Mouse (Mus musculus) embryonic facial prominence, embryonic 13.5 days (tissue): ENCODE measurements at regions not wholly inside any gene's neighbourhood (a gene's known extent, or its start where the extent isn't known, plus 50 kb on each side); places are given as distances from the start of the nearest gene placed in this dataset.

ENCODE experiments used
- ATAC-seq: fragments of 200-750 bp; cut with Nextera tagmentation; 2 replicates; pipeline ENCODE4 v1.8.0; 2017; ENCODE audit warnings: low read depth; ENCODE audit not compliant: insufficient number of reproducible peaks, insufficient read depth, low FRiP score, low TSS enrichment
- H3K27ac ChIP-seq: fragments of 300-500 bp; sonication (generic); 2 replicates; pipeline ENCODE4 v1.5.1; 2015; ENCODE audit warnings: moderate library complexity, mild to moderate bottlenecking, inconsistent platforms
- H3K27me3 ChIP-seq: fragments of 300-500 bp; sonication (generic); 2 replicates; pipeline ENCODE4 v1.6.1; 2015; ENCODE audit warnings: mild to moderate bottlenecking, inconsistent platforms
- H3K36me3 ChIP-seq: fragments of 300-500 bp; sonication (generic); 2 replicates; pipeline ENCODE4 v1.6.1; 2015; ENCODE audit warnings: mild to moderate bottlenecking, inconsistent platforms
- H3K4me1 ChIP-seq: fragments of 300-500 bp; sonication (generic); 2 replicates; pipeline ENCODE4 v1.6.1; 2015; ENCODE audit warnings: inconsistent platforms
- H3K4me2 ChIP-seq: fragments of 300-500 bp; sonication (generic); 2 replicates; pipeline ENCODE4 v1.6.1; 2015; ENCODE audit warnings: moderate library complexity, mild to moderate bottlenecking, inconsistent platforms
- H3K4me3 ChIP-seq: fragments of 300-500 bp; sonication (generic); 2 replicates; pipeline ENCODE4 v1.5.1; 2015; ENCODE audit warnings: mild to moderate bottlenecking, inconsistent platforms
- H3K9ac ChIP-seq: fragments of 300-500 bp; sonication (generic); 2 replicates; pipeline ENCODE4 v1.6.1; 2015; ENCODE audit warnings: mild to moderate bottlenecking, inconsistent platforms
- H3K9me3 ChIP-seq: fragments of 300-500 bp; sonication (generic); 2 replicates; pipeline ENCODE4 v1.6.1; 2016; ENCODE audit warnings: inconsistent platforms
- WGBS: fragments of 180-500 bp; shearing (Covaris S2); methylation state at CpG from one replicate; pipeline ENCODE4 v1.1.7; 2015; ENCODE audit warnings: mixed read lengths; 5-methylcytosine and 5-hydroxymethylcytosine counted together

DNA sequence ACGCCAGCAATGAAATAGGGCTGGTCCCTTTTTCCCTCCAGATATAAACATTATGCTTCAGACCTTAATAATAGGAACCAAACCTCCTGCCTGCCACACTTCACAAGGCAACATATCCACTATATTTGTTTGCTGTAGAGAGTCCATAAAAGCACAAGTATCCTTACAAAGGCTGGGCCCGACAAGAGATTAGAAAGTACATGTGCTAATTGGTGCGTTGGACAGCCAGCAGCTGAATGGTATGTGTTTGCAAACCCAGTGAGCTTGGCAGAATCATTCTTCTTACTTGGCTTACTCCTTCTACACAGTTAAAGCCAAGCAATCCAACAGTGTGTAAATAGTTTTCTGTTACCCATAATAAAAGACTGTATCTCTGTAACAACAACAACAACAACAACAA is 479.6 kb upstream of the Adamts9 start:
- Histone ChIP-seq H3K27ac (no peak overlapping the region), H3K9ac (no peak overlapping the region), H3K4me1 (0 out of 2 replicates have a peak, but pooled peaks cover 4% of the 10 kb centered on the region), H3K9me3 (no peaks in the 10 kb centered on the region), H3K27me3 (no peaks in the 10 kb centered on the region), H3K4me3 (no peak overlapping the region), H3K4me2 (no peak overlapping the region), H3K36me3 (no peaks in the 10 kb centered on the region)
- WGBS = 55% methylated on average over 3 of the region's 3 CpGs
- ATAC-seq = no peak

DNA sequence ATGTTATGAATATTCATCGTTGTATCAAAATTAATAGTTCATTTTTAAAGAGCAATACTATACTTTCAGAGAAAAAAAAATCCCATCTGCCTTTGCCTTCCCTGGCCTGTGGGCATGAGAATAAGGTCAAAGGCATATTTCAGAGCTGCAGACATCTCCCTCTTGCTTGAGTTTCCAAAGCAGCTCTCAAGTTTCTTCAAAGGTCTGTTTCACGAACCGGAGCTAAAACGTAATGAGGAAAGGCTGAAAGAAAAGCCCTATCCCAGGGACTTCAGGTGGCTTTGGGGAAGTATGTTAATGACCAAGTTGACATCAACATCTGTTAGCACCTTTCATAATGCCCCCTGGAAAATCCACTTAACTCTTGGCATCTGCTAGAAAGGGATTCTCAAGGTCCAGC is 479.0 kb upstream of the Adamts9 start:
- ATAC-seq = no peak
- WGBS = 23% methylated on average over 4 of the region's 4 CpGs
- 0 out of 2 replicates have a peak, but pooled peaks cover 6% of the 10 kb centered on the region for H3K4me1 ChIP-seq
- H3K4me2 ChIP-seq = no peak overlapping the region
- H3K4me3 ChIP-seq = no peak overlapping the region
- H3K36me3 ChIP-seq = no peaks in the 10 kb centered on the region
- no peaks in the 10 kb centered on the region for H3K27me3 ChIP-seq
- no peaks in the 10 kb centered on the region for H3K9me3 ChIP-seq
- H3K9ac ChIP-seq = no peak overlapping the region
- H3K27ac ChIP-seq = no peak overlapping the region

DNA sequence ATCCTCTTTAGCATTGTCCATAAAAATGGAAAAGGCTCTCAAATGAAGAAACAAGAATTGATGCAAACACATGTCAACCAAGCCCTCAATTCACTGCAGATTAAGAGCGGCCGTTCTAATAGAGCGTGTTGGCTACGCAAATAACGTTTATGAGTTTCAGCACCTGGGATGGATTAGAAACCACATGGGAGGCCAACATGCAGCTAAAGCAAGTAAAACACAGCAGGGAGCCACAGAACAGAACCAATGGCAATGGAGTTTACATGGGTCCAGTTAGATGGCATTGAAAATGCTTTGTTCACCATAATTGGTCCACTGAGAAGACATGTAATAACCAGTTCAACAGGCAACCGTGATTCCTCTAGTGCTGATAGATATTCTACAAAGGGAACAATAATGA is 474.3 kb upstream of the Adamts9 start:
- Histone ChIP-seq H3K9ac (no peak overlapping the region), H3K4me1 (0 out of 2 replicates have a peak, but pooled peaks cover 6% of the 10 kb centered on the region), H3K4me2 (no peak overlapping the region), H3K27ac (no peak overlapping the region), H3K27me3 (no peaks in the 10 kb centered on the region), H3K9me3 (no peaks in the 10 kb centered on the region), H3K4me3 (no peak overlapping the region), H3K36me3 (no peaks in the 10 kb centered on the region)
- 52% methylated on average over 6 of the region's 6 CpGs for WGBS
- ATAC-seq = no peak

DNA sequence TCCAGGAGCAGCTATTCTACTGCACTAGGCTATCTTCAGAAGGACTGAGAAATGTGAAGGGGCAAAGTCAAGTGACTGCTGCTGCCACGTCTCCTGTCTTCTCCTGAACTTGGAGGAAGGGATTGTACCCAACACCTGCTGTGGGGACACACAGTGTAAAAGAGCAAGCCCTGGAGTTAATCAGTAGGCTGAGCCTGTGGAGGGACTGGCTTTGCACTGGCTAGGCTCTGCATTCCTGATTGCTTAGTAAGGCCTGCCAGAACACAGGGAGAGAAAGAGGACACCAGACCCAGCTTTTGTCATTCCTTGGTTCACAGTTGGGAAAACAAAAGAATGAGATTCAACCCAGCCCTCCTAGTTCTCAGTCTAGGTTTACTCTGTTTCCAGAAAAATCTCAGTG is 472.7 kb upstream of the Adamts9 start:
- no peaks in the 10 kb centered on the region for H3K9me3 ChIP-seq
- H3K27ac ChIP-seq = no peak overlapping the region
- WGBS = 39% methylated on average over 1 of the region's 1 CpGs
- no peak for ATAC-seq
- 0 out of 2 replicates have a peak, but pooled peaks cover 3% of the 10 kb centered on the region for H3K4me1 ChIP-seq
- no peaks in the 10 kb centered on the region for H3K36me3 ChIP-seq
- H3K4me2 ChIP-seq = no peak overlapping the region
- no peaks in the 10 kb centered on the region for H3K27me3 ChIP-seq
- H3K4me3 ChIP-seq = no peak overlapping the region
- no peak overlapping the region for H3K9ac ChIP-seq

DNA sequence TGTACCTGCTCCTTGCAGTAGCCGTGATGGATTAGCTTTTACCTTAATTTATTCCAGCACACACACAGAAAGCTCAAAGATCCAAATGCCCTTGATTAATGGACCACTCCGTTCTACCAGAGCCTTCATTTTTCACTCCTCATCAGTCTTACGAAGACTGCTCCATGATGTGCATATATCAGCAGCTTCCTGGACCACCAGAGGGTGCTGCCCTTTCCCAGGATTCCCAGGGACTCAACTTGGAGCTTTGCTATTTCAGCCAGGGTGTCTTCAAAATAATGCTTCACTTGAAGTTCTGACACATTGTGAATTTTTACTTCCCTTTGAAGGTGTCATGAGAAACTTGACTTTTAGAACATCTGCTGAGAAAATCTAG is 467.8 kb upstream of the Adamts9 start:
- no peaks in the 10 kb centered on the region for H3K36me3 ChIP-seq
- H3K9me3 ChIP-seq = no peaks in the 10 kb centered on the region
- no peaks in the 10 kb centered on the region for H3K4me1 ChIP-seq
- no peak overlapping the region for H3K4me3 ChIP-seq
- no peak overlapping the region for H3K9ac ChIP-seq
- ATAC-seq = no peak
- H3K4me2 ChIP-seq = no peak overlapping the region
- no peak overlapping the region for H3K27ac ChIP-seq
- H3K27me3 ChIP-seq = no peaks in the 10 kb centered on the region
- WGBS = 79% methylated on average over 3 of the region's 3 CpGs

DNA sequence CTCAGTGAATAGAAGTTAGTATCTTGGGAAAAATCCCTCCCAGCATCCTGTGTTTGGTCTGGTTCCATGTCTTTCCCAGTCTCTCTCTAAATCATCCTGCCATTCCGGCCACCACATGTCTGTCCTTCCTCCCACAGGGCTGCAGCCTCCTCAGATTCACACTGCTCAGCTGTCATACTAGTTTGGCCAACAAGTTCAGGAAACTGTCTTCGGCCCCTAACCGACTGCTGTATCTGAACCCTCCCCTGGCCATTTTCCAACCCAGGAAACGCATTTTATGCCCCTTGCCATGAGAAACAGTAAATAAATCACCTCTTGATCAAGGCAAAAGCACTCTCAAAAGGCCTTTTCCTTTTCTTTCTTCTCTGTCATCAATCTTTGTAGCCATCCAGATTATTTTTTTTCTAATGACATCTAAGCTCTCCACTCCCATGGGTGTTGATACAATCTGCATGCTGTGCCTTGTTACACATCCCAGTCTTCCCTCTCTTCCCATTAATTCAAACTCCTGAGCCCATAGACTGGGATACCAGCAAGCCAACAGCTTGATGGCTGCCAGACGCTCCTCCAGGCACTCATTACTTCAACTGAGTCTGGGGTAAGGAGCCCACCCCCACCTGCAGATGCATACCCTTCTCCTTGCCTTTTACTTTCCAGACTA is 467.3 kb upstream of the Adamts9 start:
- Histone ChIP-seq H3K9ac (no peak overlapping the region), H3K36me3 (no peaks in the 10 kb centered on the region), H3K9me3 (no peaks in the 10 kb centered on the region), H3K27me3 (no peaks in the 10 kb centered on the region), H3K4me1 (no peaks in the 10 kb centered on the region), H3K4me2 (no peak overlapping the region), H3K4me3 (no peak overlapping the region), H3K27ac (no peak overlapping the region)
- 68% methylated on average over 5 of the region's 5 CpGs for WGBS
- no peak for ATAC-seq

DNA sequence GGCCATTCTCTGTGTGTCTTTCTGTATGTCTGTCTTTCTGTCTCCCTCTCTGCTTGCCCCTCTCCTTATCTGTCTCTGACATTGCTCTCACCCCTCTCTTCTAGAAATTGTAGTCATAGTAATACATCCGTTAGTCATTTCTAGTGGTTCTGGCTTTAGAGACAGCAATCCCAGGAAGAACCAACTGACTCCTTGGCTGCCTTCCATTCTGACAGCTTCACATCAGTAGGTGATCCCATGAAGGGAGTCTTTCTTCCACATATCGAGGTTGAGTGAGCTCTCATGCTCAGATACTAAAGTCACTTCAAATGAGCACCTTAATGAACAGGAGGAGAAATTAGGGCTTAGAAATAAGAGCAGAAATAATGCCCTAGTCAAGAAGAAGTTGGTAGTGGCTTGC is 455.3 kb upstream of the Adamts9 start:
- no peak for ATAC-seq
- no peak overlapping the region for H3K4me3 ChIP-seq
- H3K9ac ChIP-seq = no peak overlapping the region
- no peak overlapping the region for H3K4me2 ChIP-seq
- no peak overlapping the region for H3K27ac ChIP-seq
- no peaks in the 10 kb centered on the region for H3K9me3 ChIP-seq
- H3K4me1 ChIP-seq = 0 out of 2 replicates have a peak, but pooled peaks cover 3% of the 10 kb centered on the region
- 76% methylated on average over 2 of the region's 2 CpGs for WGBS
- H3K36me3 ChIP-seq = no peaks in the 10 kb centered on the region
- no peaks in the 10 kb centered on the region for H3K27me3 ChIP-seq

DNA sequence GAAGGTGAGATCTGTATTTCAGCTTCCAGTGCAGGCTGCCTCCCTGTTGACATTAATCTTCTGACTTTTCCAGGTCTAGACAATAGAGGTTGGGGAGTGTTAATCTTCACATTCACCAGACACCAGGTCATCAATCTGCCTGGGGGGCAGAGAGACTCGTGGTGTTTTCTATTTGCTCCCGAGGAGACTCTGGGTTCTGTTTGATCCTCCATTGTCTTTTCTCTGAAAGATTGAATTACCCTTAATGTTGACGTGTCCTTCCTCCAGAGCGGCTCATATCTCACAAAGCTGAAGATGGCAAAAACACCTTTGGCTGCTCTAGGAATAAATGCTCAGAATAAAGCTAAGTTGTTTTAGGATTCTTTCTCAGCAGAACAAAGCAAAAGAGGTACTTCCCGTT is 453.8 kb upstream of the Adamts9 start:
- Histone ChIP-seq H3K27me3 (no peaks in the 10 kb centered on the region), H3K27ac (no peak overlapping the region), H3K9ac (no peak overlapping the region), H3K36me3 (no peaks in the 10 kb centered on the region), H3K9me3 (no peaks in the 10 kb centered on the region), H3K4me2 (no peak overlapping the region), H3K4me1 (0 out of 2 replicates have a peak, but pooled peaks cover 3% of the 10 kb centered on the region), H3K4me3 (no peak overlapping the region)
- WGBS = 30% methylated on average over 5 of the region's 5 CpGs
- no peak for ATAC-seq

DNA sequence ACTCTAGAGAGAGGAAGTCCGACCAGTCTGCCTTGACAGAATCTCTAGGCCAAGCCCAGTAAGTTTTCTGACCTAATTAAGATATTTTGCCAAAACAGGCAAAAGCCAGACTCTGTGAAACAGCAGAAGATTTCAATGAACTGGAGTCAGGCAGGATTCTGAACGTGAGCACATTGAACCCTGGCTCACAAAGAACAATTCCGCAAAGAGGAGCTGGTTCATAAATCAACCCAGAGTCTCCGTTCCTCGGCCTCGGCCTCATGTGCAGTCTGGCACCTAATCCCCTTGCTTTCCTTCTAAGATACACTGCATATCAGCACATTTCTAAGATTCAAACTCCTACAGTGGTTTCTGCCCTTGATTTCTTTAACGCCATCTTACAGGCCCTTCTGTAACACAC is 452.7 kb upstream of the Adamts9 start:
- Histone ChIP-seq H3K4me1 (0 out of 2 replicates have a peak, but pooled peaks cover 3% of the 10 kb centered on the region), H3K4me2 (no peak overlapping the region), H3K9ac (no peak overlapping the region), H3K9me3 (no peaks in the 10 kb centered on the region), H3K4me3 (no peak overlapping the region), H3K36me3 (no peaks in the 10 kb centered on the region), H3K27me3 (no peaks in the 10 kb centered on the region), H3K27ac (no peak overlapping the region)
- no peak for ATAC-seq
- 81% methylated on average over 7 of the region's 7 CpGs for WGBS

DNA sequence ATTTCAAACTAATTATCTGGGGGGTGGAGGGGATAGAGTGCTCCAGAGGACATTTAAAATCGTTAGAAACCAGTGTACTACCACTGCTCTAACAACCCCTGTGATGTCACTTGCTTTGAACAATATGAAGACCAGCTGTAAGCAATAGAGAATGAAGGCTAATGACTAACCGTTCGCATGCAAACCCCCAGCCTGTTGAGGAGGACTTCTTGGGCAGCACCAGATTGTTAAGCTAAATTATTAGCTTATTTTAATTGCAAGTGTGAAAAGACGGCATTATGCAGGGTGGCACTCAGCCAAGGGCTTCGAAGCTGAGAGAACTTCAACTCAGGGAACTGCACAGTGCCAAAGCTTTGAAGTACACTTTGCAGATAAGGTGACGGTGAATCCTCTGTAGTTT is 452.0 kb upstream of the Adamts9 start:
- Histone ChIP-seq H3K4me3 (no peak overlapping the region), H3K9me3 (no peaks in the 10 kb centered on the region), H3K27ac (no peak overlapping the region), H3K4me1 (0 out of 2 replicates have a peak, but pooled peaks cover 3% of the 10 kb centered on the region), H3K36me3 (no peaks in the 10 kb centered on the region), H3K9ac (no peak overlapping the region), H3K4me2 (no peak overlapping the region), H3K27me3 (no peaks in the 10 kb centered on the region)
- ATAC-seq = no peak
- 34% methylated on average over 6 of the region's 6 CpGs for WGBS

DNA sequence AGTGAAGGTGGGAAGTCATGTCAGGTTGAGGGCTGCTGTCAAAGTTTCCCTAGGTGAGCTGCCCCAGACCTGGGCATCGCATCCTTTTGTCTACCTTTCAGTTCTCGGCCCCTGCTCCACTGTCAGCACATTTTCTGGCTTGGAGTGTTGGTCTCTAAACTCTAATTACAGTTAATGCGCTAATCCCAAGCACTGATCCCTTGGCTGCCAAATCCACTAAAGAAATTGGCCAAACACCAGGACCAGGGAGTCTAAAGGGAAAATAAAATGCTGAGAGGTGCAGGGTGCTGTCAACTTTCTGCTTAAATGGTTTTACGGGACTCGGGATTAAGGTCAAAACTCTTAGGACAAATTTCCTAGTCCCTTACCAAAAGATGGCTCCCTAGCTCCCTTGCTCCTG is 450.3 kb upstream of the Adamts9 start:
- no peaks in the 10 kb centered on the region for H3K27me3 ChIP-seq
- H3K4me3 ChIP-seq = no peak overlapping the region
- no peaks in the 10 kb centered on the region for H3K9me3 ChIP-seq
- no peak overlapping the region for H3K4me2 ChIP-seq
- no peak for ATAC-seq
- 0 out of 2 replicates have a peak, but pooled peaks cover 3% of the 10 kb centered on the region for H3K4me1 ChIP-seq
- no peak overlapping the region for H3K9ac ChIP-seq
- no peaks in the 10 kb centered on the region for H3K36me3 ChIP-seq
- H3K27ac ChIP-seq = no peak overlapping the region
- 75% methylated on average over 5 of the region's 5 CpGs for WGBS

DNA sequence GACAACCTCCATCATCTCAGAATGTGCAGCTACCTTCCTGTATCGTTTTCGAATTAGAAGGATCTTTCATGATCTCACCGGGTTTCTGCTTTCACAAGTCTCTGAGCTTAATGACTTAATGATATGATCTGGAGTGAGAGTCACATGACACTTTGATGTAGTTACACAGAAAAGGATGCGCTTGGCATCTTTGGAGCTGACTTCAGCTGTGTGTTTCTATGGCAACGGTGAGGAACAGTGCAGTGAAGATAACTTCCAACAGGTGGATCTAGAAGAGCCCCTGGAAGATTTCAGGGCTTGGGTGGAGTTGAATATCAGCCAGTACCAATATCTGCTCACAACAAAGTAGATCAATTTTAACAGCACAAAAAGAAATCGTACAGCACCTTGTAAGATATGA is 449.1 kb upstream of the Adamts9 start:
- Histone ChIP-seq H3K27me3 (no peaks in the 10 kb centered on the region), H3K4me1 (0 out of 2 replicates have a peak, but pooled peaks cover 3% of the 10 kb centered on the region), H3K4me2 (no peak overlapping the region), H3K36me3 (no peaks in the 10 kb centered on the region), H3K9ac (no peak overlapping the region), H3K4me3 (no peak overlapping the region), H3K27ac (no peak overlapping the region), H3K9me3 (no peaks in the 10 kb centered on the region)
- 67% methylated on average over 6 of the region's 6 CpGs for WGBS
- ATAC-seq = no peak
